Mouse (Mus musculus) MEL (cell line): ENCODE data around the gene Slc16a11. TPM values are rescaled to one million over a fixed set of nuclear protein-coding genes. Genes with fewer than 3 reads are reported as not detected.

Experiments used
- DNase-seq: peaks from one replicate; pipeline ENCODE4 v3.0.0; 2011; ENCODE audit warnings: low read depth, low spot score
- H3K27ac ChIP-seq: 2 replicates; pipeline ENCODE4 v1.5.1; 2012; ENCODE audit warnings: low read depth, mild to moderate bottlenecking, control low read depth, low read length, moderate library complexity; ENCODE audit not compliant: control insufficient read depth
- H3K27me3 ChIP-seq, 2 experiments: fragments of 150-350 bp in 1 of 2; sonication (generic) in 1 of 2; 2 replicates each; pipeline ENCODE4 v1.6.1; 2012; ENCODE audit warnings: low read length in 2 of 2, mild to moderate bottlenecking in 2 of 2, improper control_type of control experiment in 1 of 2, moderate library complexity in 1 of 2; ENCODE audit not compliant: insufficient read depth in 2 of 2, control insufficient read depth in 1 of 2
- H3K36me3 ChIP-seq, 2 experiments: 2 replicates each; pipeline ENCODE4 v1.6.1; 2012 to 2014; ENCODE audit warnings: low read length in 2 of 2, improper control_type of control experiment in 1 of 2, inconsistent platforms in 1 of 2, mild to moderate bottlenecking in 1 of 2; ENCODE audit not compliant: insufficient read depth in 2 of 2, control insufficient read depth in 1 of 2
- H3K4me1 ChIP-seq, 2 experiments: fragments of 150-350 bp in 1 of 2; sonication (generic) in 1 of 2; 2 replicates each; pipeline ENCODE4 v1.6.1; 2012; ENCODE audit warnings: low read length in 2 of 2, improper control_type of control experiment in 1 of 2, mild to moderate bottlenecking in 1 of 2; ENCODE audit not compliant: insufficient read depth in 2 of 2, control insufficient read depth in 1 of 2
- H3K4me3 ChIP-seq, 2 experiments: fragments of 150-350 bp in 1 of 2; sonication (generic) in 1 of 2; 2 replicates each; pipeline ENCODE4 v1.5.1; 2012; ENCODE audit warnings: low read depth in 2 of 2, low read length in 2 of 2, mild to moderate bottlenecking in 2 of 2, moderate library complexity in 2 of 2, control low read depth in 1 of 2, improper control_type of control experiment in 1 of 2; ENCODE audit not compliant: control insufficient read depth in 1 of 2, insufficient read depth in 1 of 2
- H3K79me2 ChIP-seq: 2 replicates; pipeline ENCODE4 v1.6.1; 2012; ENCODE audit warnings: mild to moderate bottlenecking, low read length, moderate library complexity; ENCODE audit not compliant: control insufficient read depth, poor library complexity, insufficient read depth
- H3K9ac ChIP-seq: 2 replicates; pipeline ENCODE4 v1.6.1; 2012; ENCODE audit warnings: low read depth, mild to moderate bottlenecking, control low read depth, low read length, moderate library complexity; ENCODE audit not compliant: control insufficient read depth, poor library complexity, severe bottlenecking
- H3K9me3 ChIP-seq: fragments of 150-350 bp; sonication (generic); replicated peaks from 2 replicates; pipeline ENCODE4 v1.6.1; 2012; ENCODE audit warnings: mild to moderate bottlenecking, low read length, improper control_type of control experiment, moderate library complexity; ENCODE audit not compliant: insufficient read depth
- BHLHE40 ChIP-seq: IDR thresholded peaks from 2 replicates; pipeline ENCODE4 v1.6.1; 2012; ENCODE audit warnings: low read depth, mild to moderate bottlenecking, inconsistent platforms, low read length, improper control_type of control experiment, borderline replicate concordance
- CHD2 ChIP-seq: IDR thresholded peaks from 2 replicates; pipeline ENCODE4 v1.6.1; 2011; ENCODE audit warnings: low read length, improper control_type of control experiment
- CTCF ChIP-seq, 3 experiments: IDR thresholded peaks in 2 of 3; conservative IDR thresholded peaks in 1 of 3; 2 replicates each; pipeline ENCODE4 v1.5.1; 2011 to 2012; ENCODE audit warnings: low read length in 3 of 3, low read depth in 2 of 3, mild to moderate bottlenecking in 2 of 3, improper control_type of control experiment in 1 of 3, inconsistent platforms in 1 of 3, mixed read lengths in 1 of 3, moderate library complexity in 1 of 3; ENCODE audit not compliant: control insufficient read depth in 1 of 3, insufficient read depth in 1 of 3, poor library complexity in 1 of 3, severe bottlenecking in 1 of 3
- E2F4 ChIP-seq: IDR thresholded peaks from 2 replicates; pipeline ENCODE4 v1.6.1; 2011; ENCODE audit warnings: low read depth, low read length, improper control_type of control experiment, borderline replicate concordance
- EP300 ChIP-seq, 2 experiments: IDR thresholded peaks; 2 replicates each; pipeline ENCODE4 v1.6.1; 2011; ENCODE audit warnings: improper control_type of control experiment in 2 of 2, low read length in 2 of 2, low read depth in 1 of 2, mild to moderate bottlenecking in 1 of 2
- ETS1 ChIP-seq: IDR thresholded peaks from 2 replicates; pipeline ENCODE4 v1.6.1; 2012; ENCODE audit warnings: low read depth, mild to moderate bottlenecking, inconsistent platforms, low read length, improper control_type of control experiment, moderate library complexity
- HCFC1 ChIP-seq: IDR thresholded peaks from 2 replicates; pipeline ENCODE4 v1.6.1; 2012; ENCODE audit warnings: low read depth, mild to moderate bottlenecking, inconsistent platforms, low read length, improper control_type of control experiment, moderate library complexity
- JUND ChIP-seq: IDR thresholded peaks from 2 replicates; pipeline ENCODE4 v1.6.1; 2011; ENCODE audit warnings: low read depth, mild to moderate bottlenecking, improper control_type of control experiment, low read length
- KAT2A ChIP-seq: conservative IDR thresholded peaks from 2 replicates; pipeline ENCODE4 v1.6.1; 2012; ENCODE audit warnings: low read depth, low read length, improper control_type of control experiment, inconsistent platforms
- MAFK ChIP-seq: IDR thresholded peaks from 2 replicates; pipeline ENCODE4 v1.6.1; 2011; ENCODE audit warnings: low read depth, mild to moderate bottlenecking, low read length, improper control_type of control experiment, borderline replicate concordance
- MAX ChIP-seq: IDR thresholded peaks from 2 replicates; pipeline ENCODE4 v1.6.1; 2011; ENCODE audit warnings: low read length, improper control_type of control experiment
- MEF2A ChIP-seq: IDR thresholded peaks from 2 replicates; pipeline ENCODE4 v1.6.1; 2014; ENCODE audit warnings: low read depth, mild to moderate bottlenecking, inconsistent platforms, low read length, improper control_type of control experiment; ENCODE audit not compliant: poor library complexity, insufficient replicate concordance, severe bottlenecking; ENCODE audit errors: extremely low read depth
- NELFE ChIP-seq: IDR thresholded peaks from 2 replicates; pipeline ENCODE4 v1.6.1; 2011; ENCODE audit warnings: low read depth, low read length, improper control_type of control experiment
- NRF1 ChIP-seq: IDR thresholded peaks from 2 replicates; pipeline ENCODE4 v1.6.1; 2014; ENCODE audit warnings: low read depth, mild to moderate bottlenecking, inconsistent platforms, low read length, improper control_type of control experiment, moderate library complexity; ENCODE audit not compliant: poor library complexity, insufficient read depth, severe bottlenecking
- POLR2A ChIP-seq, 2 experiments: IDR thresholded peaks; 2 replicates each; pipeline ENCODE4 v1.6.1; 2011 to 2012; ENCODE audit warnings: low read length in 2 of 2, mild to moderate bottlenecking in 2 of 2, control low read depth in 1 of 2, improper control_type of control experiment in 1 of 2, low read depth in 1 of 2, moderate library complexity in 1 of 2; ENCODE audit not compliant: control insufficient read depth in 1 of 2, insufficient read depth in 1 of 2, poor library complexity in 1 of 2
- SIN3A ChIP-seq: IDR thresholded peaks from 2 replicates; pipeline ENCODE4 v1.6.1; 2012; ENCODE audit warnings: low read length, improper control_type of control experiment, inconsistent platforms
- SMC3 ChIP-seq: IDR thresholded peaks from 2 replicates; pipeline ENCODE4 v1.6.1; 2011; ENCODE audit warnings: low read depth, low read length, improper control_type of control experiment
- TAL1 ChIP-seq: IDR thresholded peaks from 2 replicates; pipeline ENCODE4 v1.6.1; 2012; ENCODE audit warnings: mild to moderate bottlenecking, inconsistent platforms, low read length, moderate library complexity, mixed read lengths
- TBP ChIP-seq: IDR thresholded peaks from 2 replicates; pipeline ENCODE4 v1.8.0; 2011; ENCODE audit warnings: low read depth, low read length, improper control_type of control experiment
- USF1 ChIP-seq: IDR thresholded peaks from 2 replicates; pipeline ENCODE4 v1.6.1; 2014; ENCODE audit warnings: low read depth, mild to moderate bottlenecking, inconsistent platforms, low read length, improper control_type of control experiment, moderate library complexity
- polyA plus RNA-seq, 2 experiments: library from polyadenylated mRNA; stranded (reverse) in 1 of 2; unstranded in 1 of 2; fragments of >175 nt in 1 of 2; fragments of >200 nt in 1 of 2; gene quantifications; 2 replicates each; pipeline versions ENCODE4 v1.2.1 to v1.2.4; 2012; ENCODE audit warnings: low replicate concordance in 2 of 2, low read depth in 1 of 2; ENCODE audit not compliant: insufficient read length in 2 of 2, insufficient read depth in 1 of 2, missing spikeins in 1 of 2
- total RNA-seq: library from RNA; depleted of rRNA; stranded (reverse); fragments of 300-350 nt; gene quantifications from 2 replicates; pipeline ENCODE4 v1.2.3, GENCODE M21; 2012

Slc16a11 gene
- total and polyA plus RNA-seq, 3 experiments, result 0.31 to 1.2 TPM; not detected in 1

DNA sequence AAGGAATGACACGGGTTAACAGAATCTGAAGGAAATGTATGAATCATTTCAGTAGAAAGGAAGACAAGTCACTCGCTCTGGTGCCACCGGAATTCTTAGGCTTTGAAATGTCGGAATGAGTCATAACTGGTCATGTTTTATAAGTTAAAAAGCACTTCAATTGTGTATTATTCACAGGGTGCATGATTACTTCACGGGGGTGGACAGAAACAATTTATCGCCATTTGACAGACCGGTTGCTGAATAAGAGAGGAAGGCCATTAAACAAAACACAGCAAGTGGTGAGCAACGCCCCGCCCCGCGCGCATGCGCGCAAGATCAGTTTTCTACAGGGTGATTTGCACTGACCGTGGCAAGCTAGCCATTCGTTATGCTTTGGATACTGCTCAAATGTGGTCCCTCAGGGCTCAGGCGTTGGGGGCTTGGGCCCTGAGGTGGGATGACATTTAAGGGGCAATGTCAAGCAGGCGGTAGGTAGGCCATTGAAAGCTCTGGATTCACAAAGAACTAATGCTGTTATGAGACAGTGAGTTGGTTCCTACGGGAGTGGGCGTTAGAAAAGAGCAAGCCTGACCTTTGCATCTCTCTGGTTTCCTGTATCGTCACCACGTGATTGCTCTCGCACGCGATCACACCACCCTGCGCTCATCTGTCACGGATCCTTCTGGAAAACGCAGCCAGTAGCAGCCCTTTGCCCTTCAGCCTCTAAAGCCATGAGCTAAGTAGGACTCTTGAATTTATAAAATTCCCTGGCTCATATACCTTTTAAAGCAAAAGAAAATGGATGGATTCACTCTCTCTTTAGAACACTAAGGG lies 23.0 kb upstream of the Slc16a11 start:
- 0 out of 4 replicates have a peak, but pooled peaks cover 0 to 2% of the 10 kb centered on the region in 2 experiments for H3K36me3 ChIP-seq
- no peak overlapping the region for H3K9ac ChIP-seq
- H3K27me3 ChIP-seq, result peaks cover 0 to 1% of the 10 kb centered on the region in 2 experiments; a peak in 2 of 4 replicates
- TF ChIP-seq TBP (no peak), HCFC1 (no peak), MEF2A (no peak), ETS1 (no peak), MAFK (no peak), JUND (no peak), EP300 (IDR thresholded peaks at IDR 0.05; ENCODE audit: low read depth in 1 of 2, low read length in 2 of 2) (no peak), KAT2A (no peak), NRF1 (no peak), USF1 (no peak), MAX (no peak), CTCF (IDR thresholded peaks at IDR 0.05 in 2 of 3, conservative IDR thresholded peaks at IDR 0.05 in 1 of 3; ENCODE audit: control insufficient read depth in 1 of 3, insufficient read depth in 1 of 3, low read depth in 2 of 3, low read length in 3 of 3, poor library complexity in 1 of 3, severe bottlenecking in 1 of 3) (no peak), SIN3A (no peak), TAL1 (no peak), E2F4 (no peak), POLR2A (IDR thresholded peaks at IDR 0.05; ENCODE audit: control insufficient read depth in 1 of 2, insufficient read depth in 1 of 2, low read depth in 1 of 2, low read length in 2 of 2, poor library complexity in 1 of 2) (no peak), NELFE (no peak), CHD2 (no peak), SMC3 (no peak)
- no peaks in the 10 kb centered on the region for H3K4me1 ChIP-seq
- no peak for DNase-seq
- no peak overlapping the region for H3K27ac ChIP-seq
- H3K79me2 ChIP-seq, result no peaks in the 10 kb centered on the region
- H3K9me3 ChIP-seq, result no peaks in the 10 kb centered on the region
- no peak overlapping the region for H3K4me3 ChIP-seq

DNA sequence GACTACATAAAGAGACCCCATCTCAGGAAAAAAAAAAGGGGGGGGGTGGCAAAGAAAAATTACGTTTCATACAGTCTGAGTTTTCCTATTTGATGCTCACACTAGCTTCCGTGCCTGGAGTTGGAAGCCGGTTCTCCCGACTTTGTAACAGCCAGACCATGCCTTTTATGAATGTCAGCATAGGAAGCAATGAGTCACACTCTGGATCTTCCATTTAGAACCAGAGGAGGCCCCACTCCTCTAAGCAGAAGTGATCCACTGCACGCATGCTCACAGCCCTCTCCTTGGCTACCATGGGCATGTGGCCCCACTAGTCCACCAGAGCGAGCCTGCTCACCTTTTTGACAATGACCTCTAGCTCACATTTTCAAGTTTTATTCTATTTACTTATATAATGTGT lies 21.4 kb upstream of the Slc16a11 start:
- TF ChIP-seq BHLHE40, result no peak
- TF ChIP-seq, all 39 proteins: peak for 0

More for the DNA sequence above, 21.4 kb upstream of the Slc16a11 start:
- Histone ChIP-seq H3K9ac (no peak overlapping the region), H3K79me2 (no peaks in the 10 kb centered on the region), H3K4me1 (no peaks in the 10 kb centered on the region), H3K36me3 (no peaks in the 10 kb centered on the region), H3K27me3 (peaks cover 0 to 3% of the 10 kb centered on the region in 2 experiments; a peak in 2 of 4 replicates), H3K4me3 (no peak overlapping the region), H3K9me3 (no peaks in the 10 kb centered on the region), H3K27ac (no peak overlapping the region)
- DNase-seq, result no peak
